Mouse (Mus musculus): ENCODE data around the gene Mast4.

Mast4 gene

DNA sequence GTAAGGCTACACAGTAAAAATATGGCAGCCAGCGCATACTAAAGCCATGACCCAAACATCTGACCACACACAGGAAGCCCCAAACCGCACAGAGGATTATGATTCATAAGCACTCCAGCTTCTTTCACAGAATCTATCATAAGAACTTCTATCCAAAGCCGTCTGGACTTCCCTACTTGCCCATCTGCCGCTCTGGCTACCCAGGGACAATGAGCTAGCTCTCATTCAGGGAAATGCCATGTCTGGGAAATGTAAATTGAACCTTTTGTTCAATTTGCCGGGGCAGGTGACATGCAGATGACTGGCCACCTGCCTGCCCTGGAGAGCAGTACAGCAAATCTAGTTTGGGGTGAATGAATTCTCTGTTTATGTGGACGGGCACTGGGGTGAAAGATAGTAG, 438.4 kb downstream of the Mast4 start:
- DNase-seq (ENCODE audit: low read depth, low spot score) = no peak

DNA sequence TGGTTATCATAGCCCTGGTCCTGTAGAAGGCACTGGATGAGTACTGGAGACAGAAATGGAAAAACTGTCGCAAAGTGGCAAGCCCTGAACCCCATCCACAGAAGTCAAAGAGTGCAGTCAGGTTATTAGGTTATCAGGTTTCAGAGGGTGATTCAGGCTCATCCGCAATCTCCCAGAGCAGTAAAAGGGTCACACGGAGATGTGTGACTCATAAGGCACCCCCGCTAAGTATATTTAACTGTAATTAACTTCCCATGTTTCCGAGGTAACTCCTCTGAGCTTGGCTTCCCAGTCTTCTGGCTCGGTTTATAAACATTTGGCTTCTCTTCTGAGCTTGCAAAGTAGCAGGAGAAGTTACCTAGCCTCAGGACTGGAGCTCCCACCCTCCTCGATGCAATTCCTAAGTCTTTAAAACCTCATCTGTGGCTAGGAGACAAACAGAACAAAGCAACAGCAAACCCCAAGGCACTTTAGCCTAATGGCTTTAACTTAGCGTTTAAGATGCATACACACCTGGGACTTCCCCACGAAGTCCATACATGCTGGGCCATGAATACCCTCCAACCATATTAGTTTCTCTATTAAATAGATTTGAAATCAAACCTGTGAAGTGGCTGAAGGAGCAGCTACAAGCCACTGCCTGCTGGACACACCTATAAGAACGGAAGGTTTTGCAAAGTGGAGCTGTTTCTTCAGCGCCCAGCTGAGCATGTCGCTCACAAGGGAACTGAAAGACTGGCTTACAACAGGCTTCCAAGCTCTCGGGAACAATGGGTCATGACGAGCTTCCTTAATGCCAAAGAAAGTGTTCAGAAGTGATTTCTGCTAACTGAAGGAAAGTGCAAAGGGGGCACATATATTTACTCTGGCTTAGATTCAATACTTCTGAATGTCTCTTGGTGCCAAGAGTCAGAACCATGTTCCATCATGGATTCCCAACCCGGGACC, 439.7 kb downstream of the Mast4 start:
- DNase-seq (ENCODE audit: low read depth, low spot score) = no peak

DNA sequence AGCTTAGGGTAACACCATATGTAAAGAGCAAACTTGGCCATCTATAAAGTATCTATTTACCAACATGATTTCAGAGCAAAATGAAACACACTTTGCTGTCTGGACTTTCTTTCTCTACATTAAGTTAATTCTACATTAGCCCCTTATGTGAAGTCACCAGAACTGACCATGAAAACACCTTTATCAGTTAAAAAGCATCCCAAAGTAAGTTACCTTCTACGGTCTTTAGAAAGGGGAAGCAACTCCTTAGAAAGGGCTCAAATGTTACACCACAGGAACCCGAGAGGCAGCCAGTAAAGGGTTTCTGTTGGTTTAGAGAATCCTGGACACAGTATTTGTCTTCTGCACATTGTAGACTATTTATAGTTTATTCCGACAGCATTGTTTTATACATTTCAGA, 441.5 kb downstream of the Mast4 start:
- no peak for DNase-seq (ENCODE audit: low read depth, low spot score)

DNA sequence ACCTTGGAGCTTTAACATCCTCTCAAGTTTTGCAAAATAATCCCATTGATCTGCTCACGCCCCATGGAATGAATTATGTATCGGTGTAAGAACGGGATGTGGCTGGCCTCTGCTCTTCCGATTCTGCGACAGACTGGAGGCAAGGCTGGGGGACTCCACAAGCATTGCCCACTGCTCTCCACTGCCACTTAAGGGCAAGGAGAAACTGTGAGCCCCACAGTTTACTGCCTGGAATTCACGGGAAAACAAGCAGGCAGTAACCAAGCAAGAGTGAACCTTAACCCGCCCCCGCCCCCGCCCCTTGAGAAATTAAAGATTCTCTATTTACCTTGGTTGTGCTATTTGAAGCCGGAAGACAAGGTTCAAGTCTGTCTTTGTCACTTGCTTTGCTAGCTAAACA, 444.3 kb downstream of the Mast4 start:
- DNase-seq (ENCODE audit: low read depth, low spot score) = no peak

DNA sequence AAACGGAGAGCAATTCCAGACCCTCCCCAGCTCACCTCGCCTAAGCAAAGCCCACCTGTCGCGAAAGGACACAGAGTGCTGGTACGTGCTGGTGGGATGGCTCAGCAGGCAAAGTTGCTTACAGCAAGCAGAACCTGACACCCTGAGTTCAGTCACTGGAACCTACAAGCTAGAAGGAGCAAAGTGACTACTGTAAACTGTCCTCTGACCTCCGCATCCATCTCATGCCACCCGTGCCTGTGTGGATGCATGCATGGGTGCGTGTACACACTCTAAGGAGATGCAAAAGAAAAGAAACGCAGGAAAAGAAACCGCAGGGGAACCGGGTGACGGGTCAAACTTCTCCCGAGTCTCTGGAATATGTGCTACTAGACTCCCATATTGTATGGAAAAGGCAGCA, 444.8 kb downstream of the Mast4 start:
- no peak for DNase-seq (ENCODE audit: low read depth, low spot score)

GRCm38 (mm10) chr13:102888895-102889490, 445.3 kb downstream of the Mast4 start:
- DNase-seq (ENCODE audit: low read depth, low spot score) = no peak

GRCm38 (mm10) chr13:102888211-102888610, 446.1 kb downstream of the Mast4 start:
- no peak for DNase-seq (ENCODE audit: low read depth, low spot score)

DNA sequence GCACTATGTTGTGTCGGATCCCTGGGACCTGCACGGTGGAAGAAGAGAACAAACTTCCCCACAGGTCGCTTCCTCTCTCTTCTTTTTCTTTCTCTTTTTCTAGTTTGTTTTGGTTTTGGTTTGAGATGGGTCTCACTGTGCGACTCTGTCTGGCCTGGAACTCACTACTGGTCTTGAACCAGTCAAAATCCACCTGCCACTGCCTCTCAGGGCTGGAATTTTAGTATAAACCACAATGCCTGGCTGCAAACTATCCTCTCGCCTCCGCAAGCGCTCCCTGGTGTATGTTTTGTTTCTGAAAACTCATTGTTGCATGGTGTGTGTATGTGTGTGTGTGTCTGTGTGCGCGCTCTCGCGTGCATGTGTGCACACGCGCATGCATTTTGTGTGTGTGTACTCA, 446.8 kb downstream of the Mast4 start:
- DNase-seq (ENCODE audit: low read depth, low spot score) = no peak

GRCm38 (mm10) chr13:102886788-102887187, 447.5 kb downstream of the Mast4 start:
- no peak for DNase-seq (ENCODE audit: low read depth, low spot score)

DNA sequence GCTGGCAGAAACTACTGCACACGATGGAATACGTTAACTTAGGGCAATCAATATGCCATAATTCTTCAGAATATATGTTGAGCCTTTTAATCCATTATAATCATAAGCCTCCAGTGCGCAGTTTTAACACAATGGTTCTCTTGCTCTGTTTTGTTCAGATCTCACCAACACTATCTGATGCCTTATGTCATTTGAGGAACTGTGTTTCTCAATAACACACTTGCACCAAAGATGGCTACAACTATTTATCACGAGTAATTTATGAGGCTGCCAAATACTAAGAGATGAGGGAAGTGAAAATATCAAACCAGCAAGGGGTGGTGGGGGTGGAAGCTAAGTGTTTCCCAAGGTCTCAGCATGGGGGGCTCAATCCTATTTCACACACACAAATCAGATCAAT, 448.1 kb downstream of the Mast4 start:
- DNase-seq (ENCODE audit: low read depth, low spot score) = no peak

GRCm38 (mm10) chr13:102880381-102881076, 453.8 kb downstream of the Mast4 start:
- DNase-seq (ENCODE audit: low read depth, low spot score) = no peak

DNA sequence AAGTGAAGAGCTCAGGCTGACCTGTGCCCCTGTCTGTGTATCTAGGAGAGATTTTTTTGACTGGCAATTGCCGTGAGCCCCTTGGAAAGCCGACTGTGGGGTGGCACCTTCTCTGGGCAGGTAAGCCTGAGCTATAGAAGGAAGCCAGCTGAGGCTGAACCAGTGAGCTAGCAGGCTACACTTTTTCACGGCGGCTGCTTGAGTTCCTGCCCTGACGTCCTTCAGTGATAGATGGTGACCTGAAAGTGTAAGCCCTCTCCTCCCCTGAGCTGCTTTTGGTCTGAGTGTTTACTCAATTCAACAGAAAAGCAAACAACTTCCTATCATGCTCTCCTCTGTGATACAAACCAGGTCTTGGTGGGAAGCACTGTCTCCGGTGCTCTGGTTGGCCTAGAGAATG, 455.7 kb downstream of the Mast4 start:
- no peak for DNase-seq (ENCODE audit: low read depth, low spot score)

DNA sequence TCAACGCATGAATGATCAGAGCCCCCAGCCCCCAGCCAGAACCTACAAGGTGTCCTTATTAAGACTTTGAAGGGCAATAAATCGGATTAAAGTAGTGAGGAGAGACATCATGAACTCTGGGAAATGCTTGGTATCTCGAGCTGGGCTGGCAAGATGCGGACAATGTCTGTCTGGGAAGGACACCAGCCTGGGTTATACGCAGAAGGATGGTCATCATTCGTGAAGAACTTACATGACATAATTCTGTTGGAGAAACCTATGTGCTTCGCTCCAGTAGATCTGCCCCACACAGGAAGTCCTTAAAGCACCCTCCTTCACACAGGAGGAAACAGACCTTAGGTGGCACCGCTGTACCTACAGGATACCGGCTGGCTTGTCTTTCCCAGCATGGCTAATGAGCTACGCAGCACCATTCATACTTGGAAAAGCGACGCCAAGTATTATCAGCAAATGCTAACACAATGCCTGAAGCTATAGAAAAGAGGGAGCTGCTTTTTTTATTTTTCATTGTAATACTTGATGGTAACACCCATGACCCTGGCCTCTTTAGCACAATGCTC, 456.5 kb downstream of the Mast4 start:
- no peak for DNase-seq (ENCODE audit: low read depth, low spot score)

- no peak for DNase-seq (ENCODE audit: low read depth, low spot score)
These were observed 457.1 kb downstream of the Mast4 start for GRCm38 (mm10) chr13:102877154-102877553.

GRCm38 (mm10) chr13:102875520-102875919, 458.8 kb downstream of the Mast4 start:
- DNase-seq (ENCODE audit: low read depth, low spot score) = no peak

DNA sequence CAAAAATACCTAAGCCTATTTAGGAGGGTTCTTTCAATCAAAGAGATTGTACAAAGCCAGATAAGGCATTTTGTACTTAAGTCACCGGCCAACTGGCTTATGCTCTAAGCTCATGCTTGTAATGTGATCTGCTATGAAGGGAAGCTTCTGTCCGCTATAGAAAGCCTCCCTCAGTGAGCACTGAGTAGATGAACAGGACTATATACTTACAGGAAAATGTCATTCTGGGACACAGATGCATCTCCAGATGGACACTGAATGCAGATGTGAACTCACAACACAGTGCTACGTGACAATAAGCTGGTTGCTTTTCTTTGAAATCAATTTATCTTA, 459.2 kb downstream of the Mast4 start:
- DNase-seq (ENCODE audit: low read depth, low spot score) = no peak

DNA sequence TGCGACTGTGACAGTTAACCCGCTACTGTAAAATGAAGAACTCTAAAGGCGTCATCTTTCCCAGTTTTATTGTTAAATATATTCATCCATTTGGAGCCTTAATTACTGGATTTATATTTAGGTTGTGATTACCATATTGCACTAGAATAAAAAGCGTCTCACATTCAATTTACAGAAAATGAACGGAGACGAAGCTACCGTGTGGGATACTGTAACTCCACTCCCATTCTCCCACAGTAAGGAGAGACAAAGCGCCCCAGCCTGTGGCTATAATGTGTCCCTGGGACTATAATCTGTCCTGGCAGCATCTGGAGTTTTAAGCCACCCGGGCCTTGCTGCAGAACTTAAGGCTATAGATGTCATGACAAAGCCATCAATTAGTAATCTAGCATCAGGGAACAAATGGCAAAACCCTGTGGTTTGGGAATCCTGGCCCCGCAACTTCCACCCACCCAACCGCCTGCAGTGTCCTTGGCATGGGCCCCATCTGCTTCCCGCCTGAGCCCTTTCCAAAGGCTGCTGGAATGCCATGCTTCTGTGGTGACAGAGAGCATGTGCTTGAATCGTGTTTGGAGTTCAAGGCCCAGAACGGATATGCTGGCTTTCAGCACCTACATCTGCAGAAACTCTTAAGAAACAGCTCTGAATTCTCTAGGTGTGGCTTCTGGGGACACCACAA, 459.7 kb downstream of the Mast4 start:
- DNase-seq (ENCODE audit: low read depth, low spot score) = no peak

DNA sequence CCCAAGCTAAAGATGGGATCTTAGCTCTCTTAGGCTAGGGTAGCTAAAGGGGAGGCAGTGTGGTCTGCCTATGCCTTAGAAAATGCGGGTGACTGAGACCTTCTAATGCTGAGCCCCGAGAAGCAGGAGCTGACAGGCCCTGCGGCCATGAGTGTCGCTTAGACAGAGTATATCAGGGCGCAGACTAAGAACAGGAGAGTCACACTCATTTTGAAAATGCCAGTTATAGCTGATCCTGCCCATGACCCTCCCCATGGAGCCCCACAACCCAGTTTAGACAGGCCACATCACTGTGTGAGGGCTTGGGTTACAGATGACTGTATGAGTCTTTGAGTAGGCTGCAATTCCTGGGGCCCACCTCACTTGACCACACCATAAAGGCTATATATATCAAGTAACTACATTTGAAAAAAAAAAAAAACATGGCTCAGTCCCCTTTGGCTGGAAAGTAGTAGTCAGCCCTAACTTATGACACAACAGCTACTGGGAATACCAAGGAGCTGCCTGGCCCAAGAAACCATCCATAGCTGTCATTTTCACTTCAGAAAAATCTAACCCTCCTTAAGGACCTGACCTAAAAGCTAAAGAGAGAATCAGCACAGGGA, 460.8 kb downstream of the Mast4 start:
- no peak for DNase-seq (ENCODE audit: low read depth, low spot score)

DNA sequence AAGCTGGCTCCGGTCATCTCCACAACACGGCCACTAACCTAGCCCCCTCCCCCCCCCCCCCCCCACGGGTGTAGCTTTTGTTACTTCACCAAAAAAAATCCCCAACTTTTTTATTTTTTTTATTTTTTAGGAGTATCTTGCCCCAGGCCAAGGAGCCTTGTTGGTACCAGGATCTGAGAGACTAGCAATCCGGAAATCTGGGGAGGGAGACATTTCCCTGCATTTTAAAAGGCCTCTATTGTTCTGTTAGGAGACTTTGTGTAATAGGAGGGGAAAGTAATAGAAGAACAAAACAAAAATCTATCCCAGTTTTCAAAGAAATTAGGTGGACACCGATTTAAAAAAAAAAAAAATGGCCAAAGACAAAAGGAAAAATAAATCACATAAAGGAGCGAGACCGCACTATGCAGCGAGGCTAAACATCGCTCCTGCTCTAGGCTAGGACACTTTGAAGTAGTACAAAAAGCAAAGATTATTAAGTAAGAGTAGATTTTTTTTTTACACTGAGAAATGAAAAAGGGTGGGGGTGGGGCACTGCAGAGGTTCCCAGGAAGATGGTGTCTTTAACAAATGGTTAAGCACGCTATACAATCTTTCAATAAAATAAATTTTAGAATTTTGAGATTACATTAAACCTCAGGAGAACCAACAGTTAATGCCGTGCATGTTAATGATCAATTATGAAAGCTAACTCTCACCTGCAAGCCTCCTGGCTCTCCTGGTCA, 462.8 kb downstream of the Mast4 start:
- DNase-seq (ENCODE audit: low read depth, low spot score) = no peak

GRCm38 (mm10) chr13:102869541-102869940, 464.8 kb downstream of the Mast4 start:
- DNase-seq (ENCODE audit: low read depth, low spot score) = no peak

- DNase-seq (ENCODE audit: low read depth, low spot score) = no peak
These were observed 467.5 kb downstream of the Mast4 start for GRCm38 (mm10) chr13:102866816-102867215.

Data from retina, adult 2 months (tissue).